Mouse (Mus musculus) liver, embryonic 14.5 days (tissue): ENCODE results near the gene Rps25. TPM values are rescaled to one million over a fixed set of nuclear protein-coding genes. Genes with fewer than 3 reads are reported as not detected.

Experiments used
- ATAC-seq: fragments of 200-750 bp; cut with Nextera tagmentation; 2 replicates; pipeline ENCODE4 v1.8.0; 2017; ENCODE audit warnings: moderate number of reproducible peaks, mild to moderate bottlenecking, moderate library complexity; ENCODE audit not compliant: insufficient read depth
- DNase-seq, 3 experiments: peaks; one replicate each; pipeline ENCODE4 v3.0.0-alpha.2; 2012 to 2013; ENCODE audit warnings: low read depth in 3 of 3, low spot score in 3 of 3
- H3K27ac ChIP-seq: fragments of 300-500 bp; sonication (generic); 2 replicates; pipeline ENCODE4 v1.5.1; 2014; ENCODE audit warnings: moderate library complexity, mild to moderate bottlenecking, control low read depth, inconsistent platforms
- H3K27me3 ChIP-seq: fragments of 300-500 bp; sonication (generic); 2 replicates; pipeline ENCODE4 v1.6.1; 2014; ENCODE audit warnings: mild to moderate bottlenecking, low read length, moderate library complexity; ENCODE audit not compliant: control insufficient read depth, insufficient read depth
- H3K36me3 ChIP-seq: fragments of 300-500 bp; sonication (generic); replicated peaks from 2 replicates; pipeline ENCODE4 v1.6.1; 2014; ENCODE audit warnings: low read depth; ENCODE audit not compliant: control insufficient read depth, insufficient read depth
- H3K4me1 ChIP-seq, 2 experiments: fragments of 200-500 bp in 1 of 2; fragments of 300-500 bp in 1 of 2; sonication (generic) in 1 of 2; replicated peaks; 2 replicates each; pipeline ENCODE4 v1.6.1; 2012 to 2014; ENCODE audit warnings: antibody characterized with exemption in 1 of 2, inconsistent platforms in 1 of 2, low read length in 1 of 2; ENCODE audit not compliant: control insufficient read depth in 2 of 2, insufficient read depth in 2 of 2
- H3K4me2 ChIP-seq: fragments of 300-500 bp; sonication (generic); 2 replicates; pipeline ENCODE4 v1.6.1; 2014; ENCODE audit warnings: low read depth, mild to moderate bottlenecking, control low read depth, moderate library complexity
- H3K4me3 ChIP-seq, 2 experiments: fragments of 200-500 bp in 1 of 2; fragments of 300-500 bp in 1 of 2; sonication (generic) in 1 of 2; 2 replicates each; pipeline ENCODE4 v1.5.1; 2012 to 2014; ENCODE audit warnings: low read depth in 2 of 2, low read length in 2 of 2, mild to moderate bottlenecking in 2 of 2, control low read depth in 1 of 2, inconsistent platforms in 1 of 2, moderate library complexity in 1 of 2; ENCODE audit not compliant: insufficient read depth in 1 of 2
- H3K9ac ChIP-seq: fragments of 300-500 bp; sonication (generic); replicated peaks from 2 replicates; pipeline ENCODE4 v1.6.1; 2014; ENCODE audit warnings: mild to moderate bottlenecking, control low read depth, moderate library complexity
- H3K9me3 ChIP-seq: fragments of 300-500 bp; sonication (generic); 2 replicates; pipeline ENCODE4 v1.6.1; 2016; ENCODE audit warnings: low read length, mixed read lengths; ENCODE audit not compliant: control insufficient read depth
- CTCF ChIP-seq: IDR thresholded peaks from 2 replicates; pipeline ENCODE4 v1.5.1; 2016; ENCODE audit warnings: antibody characterized with exemption, low read depth, control low read depth
- EP300 ChIP-seq: IDR thresholded peaks from 2 replicates; pipeline ENCODE4 v1.6.1; 2016; ENCODE audit warnings: antibody characterized with exemption, low read depth
- WGBS: fragments of 180-500 bp; shearing (Covaris S2); extraction: QIAGEN DNeasy Blood & Tissue Kit; methylation state at CpG from one replicate; pipeline ENCODE4 v1.1.7; 2014; ENCODE audit not compliant: insufficient replicate concordance; 5-methylcytosine and 5-hydroxymethylcytosine counted together
- polyA plus RNA-seq, 2 experiments: library from polyadenylated mRNA; depleted of rRNA in 1 of 2; stranded (reverse) in 1 of 2; unstranded in 1 of 2; fragments of >200 nt; fragmentation: Nextera tagmentation in 1 of 2; extraction: Ambion mirVana in 1 of 2; gene quantifications; 2 replicates each; pipeline versions ENCODE4 v1.2.1 to v1.2.3; 2012 to 2014

Gene Rps25
- polyA plus RNA-seq, 2 experiments = 717 to 1,614 TPM

GRCm38 (mm10) chr9:44379054-44379834, 27.7 kb upstream of the Rps25 start, which contains the start of gene Hyou1:
Gene Hyou1 (plus strand): TSS chr9:44379490.
- TF ChIP-seq CTCF (peak; percentile 35; the same call in 1 of the 2 replicates), EP300 (0 out of 2 replicates have a peak, but pooled peaks have one; percentile 17)
- Histone ChIP-seq H3K4me2 (peak within 1 kb of the TSS; percentile 99), H3K4me1 (peaks cover 15 to 18% of the 10 kb centered on the region in 2 experiments), H3K27ac (peak within 1 kb of the TSS; percentile 86), H3K9me3 (no peaks in the 10 kb centered on the region), H3K4me3 (peak within 1 kb of the TSS; percentile 82 to 92), H3K27me3 (no peaks in the 10 kb centered on the region), H3K9ac (peak within 1 kb of the TSS; percentile 90), H3K36me3 (peaks cover 27% of the 10 kb centered on the region)
- under 1% methylated on average over 83 of the region's 83 CpGs for whole genome bisulfite sequencing
- DNase-seq = peak; percentile 93 to 94 (median 93)
- ATAC-seq = peak; percentile 94

GRCm38 (mm10) chr9:44379862-44380261, 27.1 kb upstream of the Rps25 start:
- no peaks in the 10 kb centered on the region for H3K9me3 ChIP-seq
- TF ChIP-seq EP300 (no peak), CTCF (no peak)
- H3K4me3 ChIP-seq = peak overlapping the region; percentile 82 to 92
- 7% methylated on average over 15 of the region's 15 CpGs for WGBS
- H3K4me1 ChIP-seq = peaks cover 15 to 18% of the 10 kb centered on the region in 2 experiments
- peak overlapping the region; percentile 90 for H3K9ac ChIP-seq
- H3K27me3 ChIP-seq = no peaks in the 10 kb centered on the region
- ATAC-seq (peak; percentile 11; the same call in 1 of the 2 replicates), DNase-seq (no peak)
- H3K27ac ChIP-seq = peak overlapping the region; percentile 68
- peaks cover 32% of the 10 kb centered on the region for H3K36me3 ChIP-seq
- peak overlapping the region; percentile 99 for H3K4me2 ChIP-seq

GRCm38 (mm10) chr9:44384596-44384995, 22.3 kb upstream of the Rps25 start:
- H3K9me3 ChIP-seq = no peaks in the 10 kb centered on the region
- H3K27ac ChIP-seq = no peak overlapping the region
- peaks cover 9 to 10% of the 10 kb centered on the region in 2 experiments for H3K4me1 ChIP-seq
- no peak for TF ChIP-seq EP300
- TF ChIP-seq CTCF = no peak
- H3K4me3 ChIP-seq = no peak overlapping the region
- peaks cover 61% of the 10 kb centered on the region for H3K36me3 ChIP-seq
- 88% methylated on average over 13 of the region's 13 CpGs for WGBS
- no peak overlapping the region for H3K4me2 ChIP-seq
- no peaks in the 10 kb centered on the region for H3K27me3 ChIP-seq
- DNase-seq (no peak), ATAC-seq (no peak)
- no peak overlapping the region for H3K9ac ChIP-seq

- no peak overlapping the region for H3K27ac ChIP-seq
- no peaks in the 10 kb centered on the region for H3K27me3 ChIP-seq
- no peaks in the 10 kb centered on the region for H3K9me3 ChIP-seq
- no peak overlapping the region for H3K4me2 ChIP-seq
- H3K4me3 ChIP-seq = no peak overlapping the region
- 69% methylated on average over 3 of the region's 3 CpGs for WGBS
- ATAC-seq (no peak), DNase-seq (no peak)
- peaks cover 51% of the 10 kb centered on the region for H3K36me3 ChIP-seq
- no peak overlapping the region for H3K9ac ChIP-seq
- H3K4me1 ChIP-seq = no peaks in the 10 kb centered on the region
- TF ChIP-seq CTCF (no peak), EP300 (no peak)
These were observed 19.7 kb upstream of the Rps25 start for GRCm38 (mm10) chr9:44387221-44387620.

GRCm38 (mm10) chr9:44389273-44389672, 17.7 kb upstream of the Rps25 start:
- H3K9ac ChIP-seq = no peak overlapping the region
- 50% methylated on average over 8 of the region's 8 CpGs for WGBS
- H3K36me3 ChIP-seq = peaks cover 38% of the 10 kb centered on the region
- no peak for TF ChIP-seq EP300
- peak; percentile 91 for TF ChIP-seq CTCF
- H3K4me2 ChIP-seq = no peak overlapping the region
- no peak overlapping the region for H3K27ac ChIP-seq
- no peak overlapping the region for H3K4me3 ChIP-seq
- H3K4me1 ChIP-seq = no peaks in the 10 kb centered on the region
- ATAC-seq = no peak
- no peaks in the 10 kb centered on the region for H3K9me3 ChIP-seq
- H3K27me3 ChIP-seq = no peaks in the 10 kb centered on the region
- no peak for DNase-seq
